Mouse (Mus musculus) adrenal gland, adult 8-10 months (tissue): ENCODE data around the gene Serinc3. TPM values are rescaled to one million over a fixed set of nuclear protein-coding genes. Genes with fewer than 3 reads are reported as not detected.
"Not testable (repeated sequence)": the region's sequence is repeated elsewhere in the genome, so short reads cannot be mapped to it uniquely, and the experiment has no call there.

ENCODE experiments used
- DNase-seq: peaks from one replicate; pipeline ENCODE4 v3.0.0; 2022
- total RNA-seq, 4 experiments: library from RNA; stranded (reverse); gene quantifications; 2 replicates each; pipeline ENCODE4 v1.2.4; 2022

The Serinc3 gene
- total RNA-seq: 100 to 1,000 TPM; 566 to 814 (median 738) TPM

DNA sequence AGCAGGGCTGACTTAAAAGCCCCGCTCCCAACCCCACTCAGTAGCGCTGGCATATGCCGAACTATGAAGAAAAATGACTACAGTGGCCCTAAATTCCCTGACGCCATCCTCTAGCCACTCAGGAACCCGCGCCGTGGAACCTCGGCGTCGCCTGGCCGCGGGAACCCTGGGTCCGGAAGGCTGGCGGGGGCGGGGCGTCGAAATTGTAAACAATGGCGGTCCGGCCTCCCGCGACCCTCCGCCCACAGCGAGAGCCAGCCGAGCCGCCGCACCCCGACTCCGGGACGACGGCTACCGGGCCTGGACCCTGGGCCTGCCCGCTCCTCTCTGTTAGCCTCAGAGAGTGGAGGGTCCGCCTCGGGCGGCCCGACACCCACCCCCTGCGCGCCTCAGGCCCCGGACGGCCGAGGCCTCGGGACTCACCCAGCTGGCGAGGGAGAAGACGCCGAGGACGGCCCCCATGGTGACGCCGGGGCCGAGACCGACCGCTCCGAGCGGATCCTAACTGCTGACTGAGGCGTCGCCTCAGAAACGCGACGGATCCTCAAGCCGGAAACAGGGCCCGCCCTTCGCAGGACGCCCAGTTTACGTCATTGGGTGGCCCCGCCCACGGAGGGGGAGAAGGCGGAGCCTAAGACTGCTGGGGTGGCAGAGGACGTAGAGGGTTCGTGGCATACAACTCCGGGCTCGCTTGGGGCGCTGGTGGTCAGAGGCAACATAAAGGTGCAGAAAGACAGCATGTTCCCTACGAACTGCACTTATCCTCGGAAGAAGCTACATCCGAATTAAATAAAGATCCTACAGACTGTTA lies at the start of gene Serinc3:
Serinc3 (minus strand) TSS at position 557 of the 811 bp plus-strand sequence.
- DNase-seq: peak; percentile 98

DNA sequence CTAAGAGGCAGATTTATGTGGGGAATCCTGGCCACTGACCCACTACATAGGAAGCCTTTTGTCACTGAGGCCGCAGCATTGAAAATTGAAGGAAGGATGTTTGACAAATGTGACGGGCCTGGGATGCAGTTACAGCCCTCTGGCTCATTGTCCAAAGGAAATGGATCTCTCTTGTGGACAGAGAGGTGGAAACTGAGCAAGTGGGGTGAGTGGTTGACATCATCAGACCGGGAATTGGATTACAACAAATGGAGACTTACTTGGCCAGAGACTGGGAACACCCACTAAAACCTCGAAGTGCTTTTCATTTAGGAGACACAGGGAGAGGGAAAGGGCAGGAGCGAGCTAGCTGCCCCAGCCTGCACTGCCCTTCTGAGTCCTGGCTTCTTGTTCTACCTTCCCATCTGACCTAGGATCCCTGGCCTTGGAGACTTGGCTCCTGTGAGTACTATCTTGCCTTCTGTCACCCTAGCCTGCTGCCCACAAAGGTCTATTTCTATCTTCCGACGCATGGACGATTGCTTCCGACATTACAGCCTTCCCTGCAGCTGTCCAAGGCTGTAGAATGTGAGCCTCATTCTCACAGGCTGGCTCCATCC lies 48.9 kb upstream of the Serinc3 start:
- DNase-seq: no peak

DNA sequence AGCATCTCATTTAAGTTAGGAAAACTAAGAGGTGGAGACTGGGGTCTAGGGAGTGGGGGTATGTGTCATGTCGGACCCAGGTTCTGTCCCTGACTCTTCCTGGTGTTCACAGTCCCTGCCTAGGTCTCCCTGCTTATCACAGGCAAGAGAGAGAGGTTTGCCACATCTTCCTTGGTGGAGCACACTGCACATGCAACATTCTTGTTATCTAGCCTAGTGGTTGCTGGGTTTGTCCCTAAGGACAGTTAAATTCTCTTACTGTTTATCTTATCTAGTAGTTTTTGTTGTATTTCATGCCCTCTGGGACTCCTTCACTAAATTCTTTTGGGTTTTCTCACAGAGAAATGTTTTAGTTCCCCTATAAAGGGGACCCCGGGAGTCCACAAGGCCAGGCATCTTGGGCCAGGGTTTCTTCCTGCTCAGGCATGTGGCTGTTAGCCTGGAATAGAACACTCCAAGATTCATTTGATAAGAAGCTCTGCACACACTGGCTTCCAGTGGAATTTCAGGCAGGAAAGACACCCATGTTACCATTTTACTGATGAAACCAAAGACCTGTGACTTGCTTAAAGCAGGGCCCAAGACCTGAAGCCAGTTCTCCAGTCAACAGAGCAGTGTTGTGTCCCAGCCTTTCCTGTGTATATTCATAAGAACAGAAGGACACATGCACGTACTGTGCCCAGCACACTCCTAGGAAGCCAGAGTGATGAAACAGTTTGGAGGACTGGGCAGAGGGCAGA lies 48.1 kb upstream of the Serinc3 start:
- no peak for DNase-seq

DNA sequence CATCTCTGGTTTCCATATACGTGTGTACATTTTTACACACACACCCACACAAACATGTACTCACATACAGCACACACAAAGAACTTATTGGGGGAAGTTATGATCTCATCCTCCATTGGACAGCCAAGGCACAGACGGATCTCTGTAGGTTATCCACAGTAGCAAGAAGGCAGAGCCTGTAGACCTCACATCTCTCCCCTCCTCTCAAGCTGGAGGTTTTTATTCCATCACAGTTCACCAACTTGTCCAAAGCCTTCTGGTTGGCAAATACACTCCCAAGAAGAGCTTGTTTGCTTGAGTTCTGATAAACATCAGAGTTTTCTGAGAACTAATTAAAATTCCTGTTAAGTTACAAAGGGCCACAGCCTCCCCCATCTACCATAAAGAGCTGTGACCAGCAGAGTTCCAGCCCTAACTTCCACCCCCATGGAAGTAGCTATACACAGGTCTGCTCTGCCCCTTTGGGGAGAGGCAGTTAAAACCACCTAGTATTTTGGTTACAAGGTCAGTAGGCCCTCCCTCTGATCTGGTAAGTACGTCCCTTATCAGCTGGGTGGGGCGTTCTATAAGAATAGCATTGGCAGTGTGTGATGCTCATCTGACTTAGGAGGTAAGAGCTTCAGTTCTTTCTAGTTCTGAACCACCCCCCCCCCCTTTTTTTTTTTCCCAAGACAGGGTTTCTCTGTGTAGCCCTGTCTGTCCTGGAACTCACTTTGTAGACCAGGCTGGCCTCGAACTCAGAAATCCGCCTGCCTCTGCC lies 47.1 kb upstream of the Serinc3 start:
- DNase-seq: no peak

DNA sequence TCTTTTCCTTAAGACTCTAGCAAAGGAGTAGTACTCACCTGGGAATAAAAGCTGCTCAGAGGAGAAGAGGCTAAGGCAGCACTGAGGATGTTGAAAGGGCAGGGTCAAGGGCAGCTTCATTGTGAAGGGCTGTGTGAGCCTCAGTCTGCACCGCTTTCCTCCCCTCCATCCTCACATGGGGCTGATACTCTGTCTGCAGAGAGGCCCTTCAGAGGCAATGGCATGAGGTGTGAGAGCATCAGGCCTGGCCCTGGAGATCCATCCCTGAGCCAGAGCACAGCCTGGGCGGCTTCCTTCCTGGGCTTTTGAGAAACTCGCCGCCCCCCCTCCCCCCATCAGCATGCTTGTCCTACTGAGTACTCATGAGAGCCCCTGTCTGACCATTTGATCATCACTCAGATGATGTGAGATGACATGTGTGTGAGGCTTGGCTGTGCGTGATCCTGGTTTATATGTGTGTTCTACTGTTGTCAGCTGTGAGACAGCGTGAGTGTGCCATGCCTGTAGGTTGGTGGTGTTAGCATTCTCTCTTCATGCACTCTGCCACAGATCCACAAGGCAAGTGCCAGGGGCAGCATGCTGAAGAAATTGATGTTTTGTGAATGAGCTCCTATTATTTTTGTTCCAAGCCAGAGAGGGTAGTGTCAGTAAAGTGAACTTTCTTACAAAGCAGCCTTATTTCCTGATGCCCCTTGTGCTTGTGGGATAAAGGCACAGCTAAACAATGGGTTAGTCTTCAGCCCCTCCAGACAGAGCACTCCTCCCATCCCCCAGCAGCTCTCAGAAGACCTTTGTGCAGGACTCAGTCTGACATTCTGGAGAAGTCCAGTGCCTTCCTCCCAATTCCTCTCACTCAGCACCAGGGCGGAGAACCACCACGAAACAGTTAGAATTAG lies 45.7 kb upstream of the Serinc3 start:
- DNase-seq: no peak

DNA sequence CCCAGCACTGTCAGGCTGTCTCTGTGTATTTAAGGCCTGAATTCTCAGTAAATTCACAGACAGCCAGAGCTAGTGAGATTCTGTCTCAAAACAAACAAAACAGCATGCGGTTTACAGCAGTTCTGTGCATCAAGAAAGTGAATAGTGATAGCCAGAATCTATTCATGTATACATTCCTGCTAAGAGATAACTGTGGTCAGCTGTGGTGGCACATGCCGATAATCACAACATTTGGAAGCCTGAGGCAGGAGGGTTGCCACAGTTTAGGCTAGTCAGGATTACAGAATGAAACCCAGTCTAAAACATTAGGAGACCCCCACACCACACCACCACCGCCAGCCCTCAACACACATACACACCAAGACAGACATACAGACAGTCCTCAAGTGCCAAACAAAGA lies 44.8 kb upstream of the Serinc3 start:
- DNase-seq: no peak

DNA sequence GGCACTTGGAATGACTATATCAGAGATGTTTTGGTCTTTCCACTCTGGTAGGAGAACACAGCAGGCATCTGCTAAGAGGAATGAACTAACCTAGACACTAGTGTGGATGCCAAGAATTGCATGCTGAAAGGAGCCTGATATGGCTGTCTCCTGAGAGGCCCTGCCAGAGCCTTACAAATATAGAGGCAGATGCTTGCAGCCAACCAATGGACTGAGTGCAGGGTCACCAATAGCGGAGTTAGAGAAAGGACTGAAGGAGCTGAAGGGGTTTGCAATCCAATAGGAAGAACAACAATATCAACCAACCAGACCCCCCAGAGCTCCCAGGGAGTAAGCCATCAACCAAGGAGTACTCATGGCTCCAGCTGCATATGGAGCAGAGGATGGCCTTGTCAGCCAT lies 43.4 kb upstream of the Serinc3 start:
- DNase-seq: not testable (repeated sequence)

DNA sequence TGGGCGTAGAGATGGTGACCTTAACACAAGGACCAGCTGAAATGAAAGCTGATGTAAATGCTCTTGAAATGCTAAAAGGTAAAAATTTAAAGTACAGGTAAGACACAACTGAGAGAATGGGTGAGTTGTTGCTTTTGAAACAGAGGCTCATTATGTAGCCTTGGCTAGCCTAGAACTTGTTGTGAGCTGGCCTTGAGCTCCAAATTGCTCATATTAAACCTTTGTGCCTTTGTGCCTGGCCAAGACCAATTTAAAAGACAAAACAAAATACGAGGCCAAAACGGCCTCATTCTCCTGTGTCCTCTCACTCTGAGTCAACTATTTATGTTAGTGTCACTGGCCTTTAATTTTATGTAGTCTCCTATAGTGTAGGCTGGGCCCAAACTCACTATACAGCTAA lies 42.0 kb upstream of the Serinc3 start:
- no peak for DNase-seq

DNA sequence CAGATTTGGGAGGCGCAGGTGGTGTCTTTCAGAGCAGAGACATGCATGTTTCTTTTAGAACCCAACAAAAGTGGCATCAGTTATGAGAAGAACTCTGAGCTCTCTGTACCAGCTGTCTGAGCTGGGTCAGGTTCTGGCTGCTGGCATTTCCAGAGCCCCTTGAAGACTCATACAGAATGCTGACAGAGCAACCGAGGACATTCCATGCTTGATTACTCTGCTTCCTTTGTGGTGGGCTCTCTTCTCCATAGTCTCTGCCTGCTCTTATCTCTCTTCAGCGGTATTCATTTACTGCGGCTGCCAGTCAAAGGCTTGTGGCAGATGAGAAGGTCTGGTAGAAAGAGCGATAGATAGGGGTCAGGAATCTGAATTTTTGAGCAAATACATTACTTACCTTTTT lies 41.3 kb upstream of the Serinc3 start:
- no peak for DNase-seq

DNA sequence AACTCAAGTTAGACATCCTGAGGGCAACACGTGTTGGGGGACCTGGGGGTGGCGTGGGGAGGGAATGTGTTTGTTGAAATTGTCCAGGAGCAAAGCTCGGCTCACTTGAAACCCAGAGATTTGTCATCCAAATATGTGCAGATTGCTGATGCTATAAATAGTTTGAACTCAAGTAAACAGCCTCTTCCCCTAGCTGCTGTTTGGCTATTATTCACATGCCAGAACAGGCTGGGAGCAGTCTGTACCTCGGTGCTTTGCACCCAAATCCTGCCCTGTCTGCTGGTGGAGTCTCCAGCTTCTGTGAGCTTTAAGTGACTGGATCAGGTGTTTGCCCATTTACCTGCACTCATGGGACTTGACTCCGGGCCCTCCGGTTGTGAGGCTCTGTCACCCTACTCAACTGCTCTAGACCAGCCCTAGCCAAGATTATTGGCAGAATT lies 40.9 kb upstream of the Serinc3 start:
- no peak for DNase-seq

DNA sequence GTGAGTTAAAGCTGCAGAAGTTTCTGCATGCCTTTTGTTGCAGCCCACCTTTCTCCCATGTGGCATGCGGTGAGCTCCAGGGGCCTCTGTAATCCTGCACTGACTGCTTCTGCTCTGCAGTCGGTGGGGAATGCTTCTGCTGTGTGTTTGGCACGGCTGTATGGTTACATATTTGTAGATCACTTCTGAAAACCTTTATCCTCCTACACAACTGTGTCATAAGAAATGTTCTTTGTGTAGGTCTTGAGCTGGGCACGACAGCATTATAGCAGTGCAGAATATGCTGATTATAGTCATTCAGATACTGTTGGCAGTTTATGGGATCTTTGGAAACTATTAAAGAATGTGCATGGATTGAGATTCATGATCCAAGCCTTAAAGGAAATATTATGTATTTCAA lies 40.4 kb upstream of the Serinc3 start:
- no peak for DNase-seq

DNA sequence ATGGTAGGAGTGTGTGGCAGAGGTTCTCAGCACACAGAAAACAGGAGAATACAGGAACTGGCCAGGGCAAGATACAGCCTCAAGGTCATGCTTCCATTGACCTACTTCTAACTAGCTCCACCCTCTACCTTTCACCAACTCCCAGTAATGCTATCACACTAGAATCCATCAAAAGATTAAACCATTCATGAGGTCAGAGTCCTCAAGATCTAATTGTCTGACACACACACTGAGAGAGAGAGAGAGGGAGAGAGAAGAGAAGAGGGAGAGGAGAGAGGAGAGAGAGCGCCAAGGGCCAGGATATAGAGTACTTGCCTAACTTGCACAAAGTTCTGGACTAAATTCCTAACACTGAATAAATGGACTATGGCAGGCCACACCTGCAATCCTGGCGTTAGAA lies 37.4 kb upstream of the Serinc3 start:
- DNase-seq: no peak

DNA sequence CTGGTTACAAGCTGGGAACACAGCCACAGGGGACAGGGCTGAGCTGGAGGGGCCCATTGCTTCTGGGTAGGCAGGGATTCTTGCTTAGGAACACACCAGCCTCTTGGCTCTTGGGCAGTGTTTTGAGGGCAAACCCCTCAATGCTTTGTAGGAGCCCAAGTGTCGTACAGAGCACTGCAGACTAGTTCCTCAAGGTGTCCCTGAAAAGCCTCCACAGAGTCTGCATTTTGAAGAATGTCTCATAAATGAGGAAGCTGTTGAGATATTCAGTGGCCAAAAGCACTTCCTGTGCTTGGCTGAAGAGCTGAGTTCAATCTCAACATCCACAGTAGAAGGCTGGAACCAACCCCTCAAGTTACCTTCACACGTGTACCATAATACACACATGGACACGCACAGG lies 31.8 kb upstream of the Serinc3 start:
- DNase-seq: no peak

DNA sequence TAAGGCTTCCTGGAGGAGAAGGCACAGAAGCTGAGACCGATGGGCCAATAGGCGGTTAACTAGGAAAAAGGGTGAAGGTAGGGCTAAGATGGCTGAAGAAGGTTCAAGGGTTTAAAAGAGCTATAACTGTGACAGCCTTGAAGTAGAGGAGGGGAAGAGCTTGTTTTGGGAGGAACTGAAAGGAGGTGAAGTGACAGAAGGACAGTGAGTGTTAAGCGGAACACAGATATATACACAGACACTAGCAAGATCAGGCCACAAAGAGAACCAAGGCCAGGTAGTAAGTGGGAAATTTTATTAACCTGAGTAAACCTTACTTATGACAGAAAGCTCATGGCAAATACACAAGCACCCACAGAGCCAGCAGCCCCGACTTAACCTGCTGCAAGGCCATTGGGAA lies 31.4 kb upstream of the Serinc3 start:
- no peak for DNase-seq

DNA sequence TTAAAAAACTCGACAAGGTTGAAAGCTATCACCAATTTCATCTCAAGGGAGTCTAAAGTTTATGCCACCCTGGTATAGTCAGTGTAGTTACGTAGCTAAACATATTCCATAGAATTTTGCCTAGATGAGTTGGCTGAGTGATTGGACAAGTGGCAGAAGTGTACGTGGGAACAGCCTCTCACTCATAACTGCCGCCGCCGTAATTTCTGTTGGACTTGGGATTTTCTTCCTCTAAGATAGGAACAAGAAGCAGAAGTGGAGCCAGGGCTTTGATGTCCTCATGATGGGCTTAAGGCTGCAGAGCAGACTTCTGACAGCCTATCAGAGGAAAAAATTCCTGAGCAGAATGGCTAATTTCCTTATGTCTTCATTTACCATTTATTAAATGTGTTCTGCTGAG lies 30.7 kb upstream of the Serinc3 start:
- DNase-seq: no peak

DNA sequence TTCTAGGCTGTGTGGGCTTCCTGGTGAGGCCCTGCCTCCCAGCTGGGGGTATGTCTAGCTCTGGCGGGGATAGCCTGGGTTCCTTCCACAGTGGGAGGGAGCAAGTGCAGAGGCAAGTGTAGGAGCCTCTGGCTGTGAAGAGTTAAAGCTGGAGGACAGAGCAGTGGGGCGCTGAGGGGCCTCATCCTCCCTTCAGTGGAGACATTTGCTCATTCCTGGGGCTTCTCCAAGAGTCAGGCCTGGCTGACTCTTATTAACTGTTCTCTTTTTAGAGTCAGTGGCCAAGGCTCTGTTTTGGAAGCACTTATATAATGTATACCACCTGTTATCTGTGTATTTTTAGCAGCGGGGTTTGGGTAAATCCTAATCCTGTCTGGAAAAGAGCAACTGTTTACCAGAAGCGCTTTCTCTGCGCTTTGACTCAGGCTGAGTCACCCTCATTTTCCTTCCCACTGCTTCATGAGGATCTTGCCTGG lies 30.3 kb upstream of the Serinc3 start:
- no peak for DNase-seq

DNA sequence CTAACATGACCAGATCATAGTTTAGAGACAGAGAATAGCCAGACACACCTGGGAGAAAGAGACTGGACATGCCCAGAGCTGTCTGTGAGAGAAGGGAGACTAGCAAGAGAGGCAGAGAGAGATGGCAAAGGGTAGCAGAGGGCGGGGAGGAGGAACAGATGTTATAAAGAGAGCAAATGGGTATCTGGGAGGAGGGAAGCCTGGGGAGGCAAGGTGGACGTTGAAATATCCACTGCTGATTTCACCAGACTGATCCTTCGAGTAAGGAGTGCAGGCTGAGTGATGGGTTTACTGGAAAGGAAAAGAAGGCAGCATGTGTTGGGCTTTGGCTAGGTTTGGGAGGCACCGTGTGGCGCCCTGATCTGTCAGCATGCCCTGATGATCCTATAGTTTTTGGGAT lies 29.5 kb upstream of the Serinc3 start:
- no peak for DNase-seq

DNA sequence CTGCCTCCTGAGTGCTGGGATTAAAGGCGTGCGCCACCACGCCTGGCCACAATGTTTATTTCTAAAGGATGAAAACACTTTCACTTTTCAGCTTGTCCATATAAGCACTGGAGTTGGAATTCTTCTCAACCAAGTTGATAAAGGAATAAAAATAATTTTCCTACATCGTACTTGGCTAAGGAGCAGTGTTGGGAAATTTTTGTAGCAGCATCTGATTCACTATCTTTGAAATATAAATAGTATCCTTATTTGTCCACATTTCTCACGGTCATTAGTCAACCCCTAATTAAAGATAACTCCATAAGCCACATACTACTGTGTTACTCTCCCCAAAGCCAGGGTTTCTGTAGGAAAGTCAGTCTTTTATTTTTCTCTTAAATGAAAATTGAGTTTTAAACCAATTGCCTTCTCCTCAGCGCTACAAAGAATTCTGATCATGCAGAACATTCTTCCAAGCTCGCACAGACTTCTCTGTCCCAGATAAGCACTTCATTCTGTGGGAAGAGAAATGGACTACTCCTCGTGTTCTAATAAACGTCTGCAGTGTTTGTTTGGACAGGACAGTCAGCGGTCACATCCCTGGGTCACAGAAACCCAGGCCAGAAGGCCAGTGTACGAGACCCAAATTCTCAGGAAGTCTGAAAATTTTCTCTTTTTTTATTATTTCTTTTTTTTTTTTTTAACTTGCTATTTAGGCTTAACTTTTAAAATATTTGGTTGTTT lies 26.1 kb upstream of the Serinc3 start:
- no peak for DNase-seq

DNA sequence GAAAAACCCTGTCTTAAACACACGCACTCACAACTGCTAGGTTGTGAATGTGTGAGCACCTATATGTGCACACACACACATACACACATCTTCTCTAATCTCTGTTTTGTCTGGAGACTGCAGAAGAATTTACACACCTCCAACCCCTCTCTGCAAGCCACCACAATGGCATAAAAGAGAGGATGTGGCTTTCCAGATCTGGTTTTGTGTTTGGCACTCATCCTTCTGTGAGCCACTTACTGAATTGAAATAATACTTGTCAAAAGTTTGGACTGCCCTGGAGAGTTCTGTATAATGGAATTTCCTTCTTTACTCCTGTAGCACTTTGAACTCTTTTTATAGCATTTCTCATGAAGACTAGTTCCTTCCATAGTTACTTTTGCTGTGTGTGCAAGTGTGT lies 22.1 kb upstream of the Serinc3 start:
- DNase-seq: no peak

DNA sequence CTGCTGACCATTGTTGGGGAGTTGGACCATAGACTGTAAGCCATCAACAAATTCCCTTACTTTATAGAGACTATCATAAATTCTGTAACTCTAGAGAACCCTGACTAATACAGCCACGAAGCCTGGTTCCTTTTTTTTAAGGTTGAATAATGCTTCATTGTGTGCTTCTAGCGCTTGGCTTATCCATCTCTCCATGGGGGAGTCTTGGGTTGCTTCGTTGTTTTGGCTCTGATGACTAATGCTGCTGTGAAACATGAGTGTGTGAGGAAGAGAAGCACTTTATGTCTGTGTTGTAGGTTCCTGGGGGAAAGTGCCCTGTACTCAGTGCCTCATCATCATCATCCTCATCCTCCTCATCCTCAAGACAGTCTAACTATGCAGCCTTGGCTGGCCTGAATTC lies 19.0 kb upstream of the Serinc3 start:
- no peak for DNase-seq

DNA sequence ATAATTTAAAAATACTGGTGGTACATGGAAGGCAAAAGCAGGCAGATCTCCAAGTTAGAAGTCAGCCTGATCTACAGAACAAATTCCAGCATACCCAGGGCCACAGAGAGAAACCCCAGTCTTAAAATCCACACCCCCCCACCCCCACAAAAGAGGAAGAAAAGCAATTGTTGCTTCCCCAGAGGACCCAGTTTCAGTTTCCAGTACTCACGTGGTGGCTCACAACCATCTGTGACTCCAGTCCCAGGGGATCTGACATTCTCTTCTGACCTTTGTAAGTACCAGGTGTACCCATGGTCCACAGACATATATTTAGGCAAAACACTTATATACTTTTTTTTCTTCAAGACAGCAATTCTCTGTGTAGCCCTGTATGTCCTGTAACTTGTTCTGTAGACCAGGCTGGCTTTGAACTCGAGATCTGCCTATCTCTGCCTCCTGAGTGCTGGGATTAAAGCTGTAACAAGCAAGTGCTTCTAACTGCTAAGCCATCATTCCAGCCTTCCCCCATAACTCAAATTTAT lies 17.8 kb upstream of the Serinc3 start:
- no peak for DNase-seq
